Mouse (Mus musculus) myocyte (in vitro differentiated cells): ENCODE measurements around the gene Zfp773. TPM values are rescaled to one million over a fixed set of nuclear protein-coding genes. Genes with fewer than 3 reads are reported as not detected.
"Not testable (repeated sequence)": the region's sequence is repeated elsewhere in the genome, so short reads cannot be mapped to it uniquely, and the experiment has no call there.

Experiments
- H3K27me3 ChIP-seq: one replicate; pipeline ENCODE4 v1.6.1; 2011; ENCODE audit not compliant: control insufficient read depth, insufficient read depth, insufficient read length
- H3K36me3 ChIP-seq: one replicate; pipeline ENCODE4 v1.6.1; 2011; ENCODE audit not compliant: control insufficient read depth, insufficient read depth
- H3K4me2 ChIP-seq: one replicate; pipeline ENCODE4 v1.6.1; 2011; ENCODE audit warnings: low read depth, control low read depth
- H3K4me3 ChIP-seq: one replicate; pipeline ENCODE4 v1.5.1; 2011; ENCODE audit warnings: mild to moderate bottlenecking, control low read depth, moderate library complexity
- H3K79me2 ChIP-seq: one replicate; pipeline ENCODE4 v1.6.1; 2011; ENCODE audit not compliant: control insufficient read depth, insufficient read depth
- H3ac ChIP-seq: one replicate; pipeline ENCODE4 v1.6.1; 2011; ENCODE audit not compliant: control insufficient read depth, insufficient read length
- CEBPB ChIP-seq: IDR thresholded peaks from 2 replicates; pipeline ENCODE4 v1.6.1; 2011; ENCODE audit warnings: mild to moderate bottlenecking, moderate library complexity; ENCODE audit not compliant: poor library complexity, insufficient read depth, severe bottlenecking
- E2F4 ChIP-seq: IDR thresholded peaks from one replicate; pipeline ENCODE4 v1.6.1; 2011; ENCODE audit warnings: mild to moderate bottlenecking, control low read depth, moderate library complexity; ENCODE audit not compliant: insufficient read depth
- MAX ChIP-seq: IDR thresholded peaks from one replicate; pipeline ENCODE4 v1.6.1; 2011; ENCODE audit warnings: low read depth, mild to moderate bottlenecking, control low read depth
- MYOD1 ChIP-seq, 3 experiments: IDR thresholded peaks; one replicate each; pipeline ENCODE4 v1.6.1; 2011; ENCODE audit warnings: control low read depth in 2 of 3, low read depth in 2 of 3, mild to moderate bottlenecking in 2 of 3, moderate library complexity in 1 of 3; ENCODE audit not compliant: insufficient read length in 2 of 3, control insufficient read depth in 1 of 3
- MYOG ChIP-seq, 3 experiments: IDR thresholded peaks; one replicate each; pipeline ENCODE4 v1.6.1; 2011; ENCODE audit warnings: control low read depth in 2 of 3, low read depth in 2 of 3, mild to moderate bottlenecking in 2 of 3; ENCODE audit not compliant: insufficient read length in 2 of 3, control insufficient read depth in 1 of 3, insufficient read depth in 1 of 3
- POLR2A ChIP-seq: IDR thresholded peaks from one replicate; pipeline ENCODE4 v1.6.1; 2011; ENCODE audit warnings: low read depth, mild to moderate bottlenecking, control low read depth, moderate library complexity; ENCODE audit not compliant: insufficient read length
- POLR2AphosphoS2 ChIP-seq: IDR thresholded peaks from one replicate; pipeline ENCODE4 v1.6.1; 2011; ENCODE audit warnings: low read depth, control low read depth; ENCODE audit not compliant: insufficient read length
- REST ChIP-seq: IDR thresholded peaks from one replicate; pipeline ENCODE4 v1.6.1; 2011; ENCODE audit warnings: mild to moderate bottlenecking, control low read depth, moderate library complexity; ENCODE audit not compliant: insufficient read depth, insufficient read length
- SRF ChIP-seq: IDR thresholded peaks from one replicate; pipeline ENCODE4 v1.6.1; 2011; ENCODE audit warnings: low read depth; ENCODE audit not compliant: control insufficient read depth, insufficient read length
- TCF12 ChIP-seq: IDR thresholded peaks from one replicate; pipeline ENCODE4 v1.6.1; 2011; ENCODE audit warnings: mild to moderate bottlenecking, control low read depth; ENCODE audit not compliant: poor library complexity, insufficient read depth, severe bottlenecking
- TCF3 ChIP-seq: IDR thresholded peaks from one replicate; pipeline ENCODE4 v1.6.1; 2011; ENCODE audit warnings: low read depth, control low read depth; ENCODE audit not compliant: insufficient read length
- USF1 ChIP-seq: IDR thresholded peaks from one replicate; pipeline ENCODE4 v1.6.1; 2011; ENCODE audit warnings: low read depth, mild to moderate bottlenecking, control low read depth, moderate library complexity
- polyA plus RNA-seq: library from polyadenylated mRNA; unstranded; fragments of >200 nt; fragmentation: generic; extraction: Trizol; gene quantifications from one replicate; pipeline ENCODE4 v1.2.1, GENCODE M21; 2012; ENCODE audit warnings: missing spikeins

The Zfp773 gene
- polyA plus RNA-seq, 1 experiment: 0.02 TPM

DNA sequence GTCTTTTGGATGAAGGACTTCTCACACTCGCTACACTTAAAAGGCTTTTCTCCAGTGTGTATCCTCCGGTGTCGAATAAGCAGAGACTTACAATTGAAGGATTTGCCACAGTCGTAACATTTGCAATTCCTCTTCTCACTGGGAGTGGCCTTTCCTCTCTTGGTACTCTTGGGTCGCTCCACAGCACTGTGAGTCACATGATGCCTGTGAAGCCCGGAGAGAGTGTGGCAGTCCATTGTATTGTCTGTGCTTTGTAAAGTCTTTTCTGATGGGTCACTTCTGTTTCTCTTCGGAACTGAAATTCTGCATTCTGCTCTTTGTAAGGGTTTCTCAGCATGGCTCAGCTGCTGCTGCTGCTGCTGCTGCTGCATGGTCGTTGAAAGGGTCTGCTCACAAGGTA is 3.8 kb downstream of the Zfp773 start:
- no peaks in the 10 kb centered on the region for H3K79me2 ChIP-seq
- H3K27me3 ChIP-seq: no peaks in the 10 kb centered on the region
- H3K36me3 ChIP-seq: no peaks in the 10 kb centered on the region
- H3ac ChIP-seq: no peak overlapping the region
- no peak overlapping the region for H3K4me3 ChIP-seq
- TF ChIP-seq SRF (no peak), TCF3 (no peak), MAX (no peak), TCF12 (no peak), MYOD1 (IDR thresholded peaks at IDR 0.05; ENCODE audit: control insufficient read depth in 1 of 3, insufficient read length in 2 of 3, low read depth in 2 of 3) (no peak), USF1 (no peak), CEBPB (no peak), POLR2A (no peak), POLR2AphosphoS2 (no peak), REST (no peak), MYOG (IDR thresholded peaks at IDR 0.05; ENCODE audit: control insufficient read depth in 1 of 3, insufficient read depth in 1 of 3, insufficient read length in 2 of 3, low read depth in 2 of 3) (no peak), E2F4 (no peak)
- no peak overlapping the region for H3K4me2 ChIP-seq

DNA sequence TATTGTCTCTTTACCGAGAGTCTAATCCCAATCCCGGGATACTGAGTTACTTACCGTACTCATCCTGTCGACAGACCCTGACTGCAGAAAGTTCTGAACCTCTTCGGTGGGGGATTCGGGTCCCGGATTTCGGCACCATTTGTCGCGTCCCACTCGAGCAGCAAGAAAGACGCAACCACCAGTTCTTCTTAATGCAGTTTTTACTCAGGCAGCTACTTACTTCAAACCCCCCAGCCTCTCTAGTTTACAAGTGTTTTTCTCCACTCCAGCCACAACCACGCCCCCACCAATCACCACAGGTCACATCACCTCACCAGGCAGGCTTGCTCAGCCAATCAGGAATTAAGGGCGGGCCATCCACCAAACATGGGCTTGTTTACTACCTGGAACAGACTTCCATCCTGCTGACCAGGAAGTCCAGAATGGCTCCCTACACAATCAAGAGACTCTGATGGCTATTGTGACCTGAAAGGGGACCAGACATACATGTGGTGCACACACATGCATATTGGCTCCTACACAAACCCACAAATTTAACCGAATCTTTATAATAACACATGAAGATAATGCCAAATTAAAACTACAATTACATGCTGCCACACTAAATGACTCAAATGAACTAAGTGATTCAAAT is 5.9 kb downstream of the Zfp773 start:
- H3K4me3 ChIP-seq, H3K36me3 ChIP-seq, H3ac ChIP-seq, H3K27me3 ChIP-seq, H3K79me2 ChIP-seq: not testable (repeated sequence)
- H3K4me2 ChIP-seq: peak overlapping the region; percentile 38

DNA sequence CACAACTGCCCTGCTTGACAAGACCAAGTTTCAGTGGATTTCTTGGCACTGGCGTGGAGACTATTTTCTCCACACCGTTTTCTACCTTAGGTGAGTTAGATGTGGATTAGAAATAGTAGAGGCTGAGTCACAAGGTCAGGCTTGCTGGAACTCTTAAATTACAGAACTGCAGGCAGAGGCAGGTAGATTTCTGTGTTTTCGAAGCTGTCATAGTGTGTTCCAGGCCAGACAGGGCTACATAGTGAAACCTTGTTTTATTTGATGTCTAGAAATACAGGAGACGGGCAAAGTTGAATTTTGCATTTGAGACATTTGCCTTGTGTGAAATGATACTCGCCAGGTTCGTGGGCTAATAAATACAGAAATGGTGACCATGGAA is 15.0 kb downstream of the Zfp773 start:
- Histone ChIP-seq H3ac (peak overlapping the region; percentile 43), H3K4me3 (peak overlapping the region; percentile 44), H3K36me3 (no peaks in the 10 kb centered on the region), H3K79me2 (no peaks in the 10 kb centered on the region), H3K4me2 (peak overlapping the region; percentile 87), H3K27me3 (no peaks in the 10 kb centered on the region)
- TF ChIP-seq SRF: no peak
- no peak for TF ChIP-seq POLR2AphosphoS2
- no peak for TF ChIP-seq REST
- TF ChIP-seq E2F4: no peak
- no peak for TF ChIP-seq MAX
- TF ChIP-seq USF1: no peak
- TF ChIP-seq POLR2A: no peak
- no peak for TF ChIP-seq MYOD1 (IDR thresholded peaks at IDR 0.05; ENCODE audit: control insufficient read depth in 1 of 3, insufficient read length in 2 of 3, low read depth in 2 of 3)

DNA sequence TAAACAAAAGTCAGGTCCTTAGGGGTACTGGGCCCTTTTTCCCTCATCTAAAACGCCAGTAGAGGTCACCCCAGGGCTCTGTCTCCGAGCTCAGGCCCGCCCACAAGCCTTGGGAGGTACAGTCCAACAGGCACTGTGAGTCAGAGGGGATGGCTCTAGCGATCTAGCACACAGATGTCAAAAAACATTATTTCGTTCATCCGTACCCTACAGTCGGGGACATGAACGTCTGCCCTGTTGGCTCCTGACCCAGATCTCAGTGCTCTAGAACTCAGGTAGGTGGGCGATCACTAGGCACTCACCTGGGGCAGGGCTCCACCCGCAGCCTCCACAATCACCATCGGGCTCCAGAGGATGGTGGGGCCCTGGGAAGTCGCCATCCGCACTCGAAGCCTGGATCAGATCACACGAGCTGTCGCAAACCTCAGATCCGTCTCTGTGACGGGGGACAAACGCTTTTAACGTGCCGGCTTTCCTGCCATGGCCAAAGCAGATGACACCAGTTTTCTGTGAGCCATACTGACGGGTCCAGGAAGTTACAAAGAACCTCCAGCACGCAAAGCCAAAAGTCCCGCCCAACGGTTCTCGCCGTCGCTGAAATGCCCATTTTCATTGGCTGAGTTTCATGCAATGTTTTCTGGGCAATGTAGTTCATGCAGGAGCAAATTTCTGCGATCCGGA is 15.5 kb downstream of the Zfp773 start, which contains the start of gene Zfp954:
Gene Zfp954 (minus strand): TSS at position 568 of the 681 bp plus-strand sequence.
- Histone ChIP-seq H3ac (peak within 1 kb of the TSS; percentile 43), H3K79me2 (no peaks in the 10 kb centered on the region), H3K4me2 (peak within 1 kb of the TSS; percentile 87), H3K27me3 (no peaks in the 10 kb centered on the region), H3K4me3 (peak within 1 kb of the TSS; percentile 44), H3K36me3 (no peaks in the 10 kb centered on the region)
- TF ChIP-seq MYOG (IDR thresholded peaks at IDR 0.05; ENCODE audit: control insufficient read depth in 1 of 3, insufficient read depth in 1 of 3, insufficient read length in 2 of 3, low read depth in 2 of 3): no peak
- TF ChIP-seq POLR2AphosphoS2: peak; percentile 67
- peak; percentile 58 for TF ChIP-seq POLR2A
- no peak for TF ChIP-seq USF1

DNA sequence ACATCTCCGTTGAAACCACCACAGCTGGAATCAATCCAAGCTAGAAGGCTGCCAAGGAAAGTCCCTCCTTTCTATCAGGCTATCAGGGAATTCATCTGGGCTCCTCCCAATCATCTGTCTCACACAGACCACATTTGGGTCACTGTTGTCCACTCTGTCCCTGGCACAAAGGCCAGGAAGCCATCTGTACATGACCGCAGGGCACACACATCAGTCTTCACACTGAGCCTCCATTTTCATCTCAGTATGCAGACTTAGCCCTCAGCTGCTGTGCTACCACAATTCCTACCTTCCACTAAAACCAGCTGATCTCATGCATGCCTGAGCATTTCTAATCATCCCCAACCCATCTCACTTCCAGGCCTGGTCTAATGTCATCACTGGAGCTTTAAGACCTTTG is 18.1 kb downstream of the Zfp773 start:
- H3ac ChIP-seq: no peak overlapping the region
- no peaks in the 10 kb centered on the region for H3K27me3 ChIP-seq
- no peak overlapping the region for H3K4me2 ChIP-seq
- H3K79me2 ChIP-seq: no peaks in the 10 kb centered on the region
- TF ChIP-seq CEBPB (no peak), MYOG (IDR thresholded peaks at IDR 0.05; ENCODE audit: control insufficient read depth in 1 of 3, insufficient read depth in 1 of 3, insufficient read length in 2 of 3, low read depth in 2 of 3) (peak in 1 of 3 experiments; percentile 60)
- no peak overlapping the region for H3K4me3 ChIP-seq
- no peaks in the 10 kb centered on the region for H3K36me3 ChIP-seq

DNA sequence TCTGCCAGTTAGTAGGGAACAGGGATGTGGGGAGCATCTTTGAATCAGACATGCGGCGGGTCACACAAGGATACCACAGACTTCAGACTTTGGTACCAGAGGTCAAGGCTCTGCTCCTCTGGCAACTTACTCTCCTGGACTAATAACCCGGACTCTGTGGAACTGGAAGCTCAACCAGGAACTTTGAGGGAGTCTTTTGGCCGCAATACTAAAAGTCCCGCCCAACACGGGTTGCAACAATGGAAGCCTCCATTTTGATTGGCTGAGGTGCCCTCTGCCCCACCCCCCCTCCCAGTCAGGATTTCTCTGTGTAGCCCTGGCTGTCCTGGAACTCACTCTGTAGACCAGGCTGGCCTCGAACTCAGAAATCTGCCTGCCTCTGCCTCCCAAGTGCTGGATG is 28.1 kb downstream of the Zfp773 start:
- Histone ChIP-seq H3ac (no peak overlapping the region), H3K36me3 (no peaks in the 10 kb centered on the region), H3K27me3 (no peaks in the 10 kb centered on the region), H3K79me2 (no peaks in the 10 kb centered on the region), H3K4me2 (no peak overlapping the region), H3K4me3 (no peak overlapping the region)
- TF ChIP-seq MYOD1 (IDR thresholded peaks at IDR 0.05; ENCODE audit: control insufficient read depth in 1 of 3, insufficient read length in 2 of 3, low read depth in 2 of 3) (no peak), USF1 (no peak), TCF12 (no peak), CEBPB (no peak), POLR2AphosphoS2 (no peak), REST (no peak), SRF (no peak), E2F4 (no peak), MYOG (IDR thresholded peaks at IDR 0.05; ENCODE audit: control insufficient read depth in 1 of 3, insufficient read depth in 1 of 3, insufficient read length in 2 of 3, low read depth in 2 of 3) (no peak), MAX (no peak), POLR2A (no peak), TCF3 (no peak)
